Mouse (Mus musculus): ENCODE measurements around the gene Fam186b. TPM values are rescaled to one million over a fixed set of nuclear protein-coding genes. Genes with fewer than 3 reads are reported as not detected.
A peak's percentile ranks its signal among the peaks of the same experiment; 100 is the strongest.

Fam186b gene
- polyA plus RNA-seq (2011; ENCODE audit: insufficient read depth, insufficient read length, low read depth, missing spikeins) = not detected in 2 replicates

GRCm38 (mm10) chr15:99295484-99295981, at the start of gene Fam186b:
TSS of gene Fam186b (minus strand) at chr15:99295888.
- TF ChIP-seq EP300 (IDR thresholded peaks at IDR 0.05; ENCODE audit: insufficient read depth, low read depth, low read length) (no peak), CTCF (IDR thresholded peaks at IDR 0.05; ENCODE audit: low read depth, low read length) (no peak), POLR2A (IDR thresholded peaks at IDR 0.05; ENCODE audit: insufficient read depth, low read length) (no peak)
- Histone ChIP-seq H3K36me3 (ENCODE audit: control insufficient read depth, insufficient read depth, low read length, poor library complexity, severe bottlenecking) (no peaks in the 10 kb centered on the region), H3K27me3 (ENCODE audit: control insufficient read depth, insufficient read depth, low read length, poor library complexity, severe bottlenecking) (no peaks in the 10 kb centered on the region), H3K4me3 (ENCODE audit: low read depth, low read length) (peak within 1 kb of the TSS; percentile 90), H3K9ac (ENCODE audit: low read depth, poor library complexity, severe bottlenecking) (peak within 1 kb of the TSS; percentile 75), H3K9me3 (replicated peaks; ENCODE audit: control insufficient read depth, insufficient read depth, low read length, poor library complexity, severe bottlenecking) (no peaks in the 10 kb centered on the region), H3K4me1 (ENCODE audit: control insufficient read depth, insufficient read depth, low read length) (no peaks in the 10 kb centered on the region), H3K27ac (ENCODE audit: insufficient read depth, low read length) (peak within 1 kb of the TSS; percentile 91)

GRCm38 (mm10) chr15:99344961-99345360, 49.3 kb upstream of the Fam186b start:
- Histone ChIP-seq H3K4me3 (ENCODE audit: low read depth, low read length) (no peak overlapping the region), H3K27ac (ENCODE audit: insufficient read depth, low read length) (no peak overlapping the region), H3K27me3 (ENCODE audit: control insufficient read depth, insufficient read depth, low read length, poor library complexity, severe bottlenecking) (no peaks in the 10 kb centered on the region), H3K9ac (ENCODE audit: low read depth, poor library complexity, severe bottlenecking) (no peak overlapping the region), H3K4me1 (ENCODE audit: control insufficient read depth, insufficient read depth, low read length) (peaks cover 3% of the 10 kb centered on the region), H3K36me3 (ENCODE audit: control insufficient read depth, insufficient read depth, low read length, poor library complexity, severe bottlenecking) (no peaks in the 10 kb centered on the region), H3K9me3 (replicated peaks; ENCODE audit: control insufficient read depth, insufficient read depth, low read length, poor library complexity, severe bottlenecking) (no peaks in the 10 kb centered on the region)
- TF ChIP-seq POLR2A (IDR thresholded peaks at IDR 0.05; ENCODE audit: insufficient read depth, low read length) = no peak
- no peak for TF ChIP-seq EP300 (IDR thresholded peaks at IDR 0.05; ENCODE audit: insufficient read depth, low read depth, low read length)
- no peak for TF ChIP-seq CTCF (IDR thresholded peaks at IDR 0.05; ENCODE audit: low read depth, low read length)

- Histone ChIP-seq H3K4me1 (ENCODE audit: control insufficient read depth, insufficient read depth, low read length) (peaks cover 3% of the 10 kb centered on the region), H3K27ac (ENCODE audit: insufficient read depth, low read length) (no peak overlapping the region), H3K9ac (ENCODE audit: low read depth, poor library complexity, severe bottlenecking) (no peak overlapping the region), H3K9me3 (replicated peaks; ENCODE audit: control insufficient read depth, insufficient read depth, low read length, poor library complexity, severe bottlenecking) (no peaks in the 10 kb centered on the region), H3K27me3 (ENCODE audit: control insufficient read depth, insufficient read depth, low read length, poor library complexity, severe bottlenecking) (no peaks in the 10 kb centered on the region), H3K36me3 (ENCODE audit: control insufficient read depth, insufficient read depth, low read length, poor library complexity, severe bottlenecking) (no peaks in the 10 kb centered on the region), H3K4me3 (ENCODE audit: low read depth, low read length) (no peak overlapping the region)
- TF ChIP-seq CTCF (IDR thresholded peaks at IDR 0.05; ENCODE audit: low read depth, low read length) (no peak), EP300 (IDR thresholded peaks at IDR 0.05; ENCODE audit: insufficient read depth, low read depth, low read length) (no peak), POLR2A (IDR thresholded peaks at IDR 0.05; ENCODE audit: insufficient read depth, low read length) (no peak)
Measured at GRCm38 (mm10) chr15:99344148-99344870, 48.6 kb upstream of the Fam186b start.

- Histone ChIP-seq H3K9ac (ENCODE audit: low read depth, poor library complexity, severe bottlenecking) (no peak overlapping the region), H3K4me1 (ENCODE audit: control insufficient read depth, insufficient read depth, low read length) (peaks cover 3% of the 10 kb centered on the region)
Measured at GRCm38 (mm10) chr15:99343414-99344147, 47.9 kb upstream of the Fam186b start.

GRCm38 (mm10) chr15:99342194-99342981, 46.7 kb upstream of the Fam186b start:
- Histone ChIP-seq H3K9me3 (replicated peaks; ENCODE audit: control insufficient read depth, insufficient read depth, low read length, poor library complexity, severe bottlenecking) (no peaks in the 10 kb centered on the region), H3K4me1 (ENCODE audit: control insufficient read depth, insufficient read depth, low read length) (peaks cover 3% of the 10 kb centered on the region), H3K27ac (ENCODE audit: insufficient read depth, low read length) (no peak overlapping the region), H3K36me3 (ENCODE audit: control insufficient read depth, insufficient read depth, low read length, poor library complexity, severe bottlenecking) (no peaks in the 10 kb centered on the region), H3K27me3 (ENCODE audit: control insufficient read depth, insufficient read depth, low read length, poor library complexity, severe bottlenecking) (no peaks in the 10 kb centered on the region), H3K9ac (ENCODE audit: low read depth, poor library complexity, severe bottlenecking) (no peak overlapping the region), H3K4me3 (ENCODE audit: low read depth, low read length) (no peak overlapping the region)
- TF ChIP-seq POLR2A (IDR thresholded peaks at IDR 0.05; ENCODE audit: insufficient read depth, low read length) = no peak
- no peak for TF ChIP-seq CTCF (IDR thresholded peaks at IDR 0.05; ENCODE audit: low read depth, low read length)

More at GRCm38 (mm10) chr15:99343414-99344147, 47.9 kb upstream of the Fam186b start:
- H3K9me3 ChIP-seq (replicated peaks; ENCODE audit: control insufficient read depth, insufficient read depth, low read length, poor library complexity, severe bottlenecking) = no peaks in the 10 kb centered on the region
- TF ChIP-seq EP300 (IDR thresholded peaks at IDR 0.05; ENCODE audit: insufficient read depth, low read depth, low read length) = no peak
- TF ChIP-seq CTCF (IDR thresholded peaks at IDR 0.05; ENCODE audit: low read depth, low read length) = no peak
- TF ChIP-seq POLR2A (IDR thresholded peaks at IDR 0.05; ENCODE audit: insufficient read depth, low read length) = no peak
- H3K4me3 ChIP-seq (ENCODE audit: low read depth, low read length) = no peak overlapping the region
- H3K27me3 ChIP-seq (ENCODE audit: control insufficient read depth, insufficient read depth, low read length, poor library complexity, severe bottlenecking) = no peaks in the 10 kb centered on the region
- no peaks in the 10 kb centered on the region for H3K36me3 ChIP-seq (ENCODE audit: control insufficient read depth, insufficient read depth, low read length, poor library complexity, severe bottlenecking)
- H3K27ac ChIP-seq (ENCODE audit: insufficient read depth, low read length) = no peak overlapping the region

All from ES-Bruce4 (cell line).